Mouse (Mus musculus): ENCODE data around the gene Zfp672.

GRCm38 (mm10) chr11:58289992-58290682 lies 40.0 kb downstream of the Zfp672 start:
- no peak for TF ChIP-seq CTCF (IDR thresholded peaks at IDR 0.05)
- TF ChIP-seq POLR2A (IDR thresholded peaks at IDR 0.05; ENCODE audit: insufficient read depth, low read depth, low read length): no peak
- no peak for TF ChIP-seq EP300 (IDR thresholded peaks at IDR 0.05; ENCODE audit: insufficient read depth, low read depth, low read length)

All from heart, adult 2 months (tissue).